Mouse (Mus musculus) stomach, embryonic 14.5 days (tissue): ENCODE results near the gene Tstd2. TPM values are rescaled to one million over a fixed set of nuclear protein-coding genes. Genes with fewer than 3 reads are reported as not detected.

Experiments
- ATAC-seq: fragments of 200-750 bp; cut with Nextera tagmentation; 2 replicates; pipeline ENCODE4 v1.8.0; 2017; ENCODE audit warnings: low read depth, moderate TSS enrichment; ENCODE audit not compliant: insufficient number of reproducible peaks, insufficient read depth, low FRiP score
- H3K27ac ChIP-seq: fragments of 300-500 bp; sonication (generic); 2 replicates; pipeline ENCODE4 v1.5.1; 2014; ENCODE audit warnings: mild to moderate bottlenecking, low read length, moderate library complexity, mixed read lengths
- H3K27me3 ChIP-seq: fragments of 300-500 bp; sonication (generic); 2 replicates; pipeline ENCODE4 v1.6.1; 2014; ENCODE audit warnings: low read length, control low read depth, mixed read lengths; ENCODE audit not compliant: control insufficient read depth, insufficient read depth
- H3K36me3 ChIP-seq: fragments of 300-500 bp; sonication (generic); 2 replicates; pipeline ENCODE4 v1.6.1; 2014; ENCODE audit warnings: mild to moderate bottlenecking, control low read depth, low read length, moderate library complexity, mixed read lengths; ENCODE audit not compliant: control insufficient read depth, insufficient read depth
- H3K4me1 ChIP-seq: fragments of 300-500 bp; sonication (generic); 2 replicates; pipeline ENCODE4 v1.6.1; 2014; ENCODE audit warnings: low read length, control low read depth, mixed read lengths; ENCODE audit not compliant: control insufficient read depth, insufficient read depth
- H3K4me2 ChIP-seq: fragments of 300-500 bp; sonication (generic); replicated peaks from 2 replicates; pipeline ENCODE4 v1.6.1; 2014; ENCODE audit warnings: low read depth, low read length, control low read depth
- H3K4me3 ChIP-seq: fragments of 300-500 bp; sonication (generic); 2 replicates; pipeline ENCODE4 v1.5.1; 2014; ENCODE audit warnings: low read depth, low read length, control low read depth
- H3K9ac ChIP-seq: fragments of 300-500 bp; sonication (generic); replicated peaks from 2 replicates; pipeline ENCODE4 v1.6.1; 2014; ENCODE audit warnings: low read depth, mild to moderate bottlenecking, control low read depth, low read length, moderate library complexity, mixed read lengths
- H3K9me3 ChIP-seq: fragments of 300-500 bp; sonication (generic); 2 replicates; pipeline ENCODE4 v1.6.1; 2016; ENCODE audit warnings: low read depth, low read length, control low read depth; ENCODE audit not compliant: control insufficient read depth
- WGBS: fragments of 180-500 bp; shearing (Covaris S2); extraction: QIAGEN DNeasy Blood & Tissue Kit; methylation state at CpG from one replicate; pipeline ENCODE4 v1.1.7; 2014; 5-methylcytosine and 5-hydroxymethylcytosine counted together
- polyA plus RNA-seq: library from polyadenylated mRNA; unstranded; fragments of >200 nt; fragmentation: Nextera tagmentation; extraction: Ambion mirVana; gene quantifications from 2 replicates; pipeline ENCODE4 v1.2.1, GENCODE M21; 2014

The Tstd2 gene
- polyA plus RNA-seq, 1 experiment from 2014 or later: 33.4 TPM

GRCm38 (mm10) chr4:46096546-46096945 lies 41.9 kb downstream of the Tstd2 start:
- no peak overlapping the region for H3K4me2 ChIP-seq
- WGBS: 89% methylated on average over 7 of the region's 7 CpGs

GRCm38 (mm10) chr4:46095826-46096159 lies 42.7 kb downstream of the Tstd2 start:
- no peak overlapping the region for H3K27ac ChIP-seq
- H3K9ac ChIP-seq: no peak overlapping the region
- no peak overlapping the region for H3K4me2 ChIP-seq
- ATAC-seq: no peak
- no peaks in the 10 kb centered on the region for H3K9me3 ChIP-seq
- no peaks in the 10 kb centered on the region for H3K27me3 ChIP-seq
- no peak overlapping the region for H3K4me3 ChIP-seq
- H3K4me1 ChIP-seq: peaks cover 2% of the 10 kb centered on the region; the same call in 1 of the 2 replicates
- WGBS: 94% methylated on average over 3 of the region's 3 CpGs
- H3K36me3 ChIP-seq: no peaks in the 10 kb centered on the region

More at GRCm38 (mm10) chr4:46096546-46096945, 41.9 kb downstream of the Tstd2 start:
- H3K9ac ChIP-seq: no peak overlapping the region
- ATAC-seq: no peak
- no peak overlapping the region for H3K4me3 ChIP-seq
- no peaks in the 10 kb centered on the region for H3K27me3 ChIP-seq
- H3K27ac ChIP-seq: no peak overlapping the region
- peaks cover 10% of the 10 kb centered on the region; the same call in 1 of the 2 replicates for H3K4me1 ChIP-seq
- no peaks in the 10 kb centered on the region for H3K36me3 ChIP-seq
- H3K9me3 ChIP-seq: no peaks in the 10 kb centered on the region

GRCm38 (mm10) chr4:46094916-46095825 lies 43.3 kb downstream of the Tstd2 start:
- H3K27me3 ChIP-seq: no peaks in the 10 kb centered on the region
- 73% methylated on average over 15 of the region's 15 CpGs for WGBS

GRCm38 (mm10) chr4:46092429-46093076 lies 45.9 kb downstream of the Tstd2 start:
- ATAC-seq: no peak
- WGBS: 82% methylated on average over 5 of the region's 5 CpGs
- Histone ChIP-seq H3K4me3 (no peak overlapping the region), H3K36me3 (no peaks in the 10 kb centered on the region), H3K9ac (no peak overlapping the region), H3K9me3 (no peaks in the 10 kb centered on the region), H3K4me1 (no peaks in the 10 kb centered on the region), H3K4me2 (no peak overlapping the region), H3K27ac (no peak overlapping the region), H3K27me3 (no peaks in the 10 kb centered on the region)

More at GRCm38 (mm10) chr4:46094916-46095825, 43.3 kb downstream of the Tstd2 start:
- H3K4me1 ChIP-seq: no peaks in the 10 kb centered on the region
- H3K9me3 ChIP-seq: no peaks in the 10 kb centered on the region
- H3K9ac ChIP-seq: no peak overlapping the region
- no peak overlapping the region for H3K4me2 ChIP-seq
- H3K4me3 ChIP-seq: no peak overlapping the region
- no peaks in the 10 kb centered on the region for H3K36me3 ChIP-seq
- no peak for ATAC-seq
- no peak overlapping the region for H3K27ac ChIP-seq

GRCm38 (mm10) chr4:46089524-46090125 lies 48.9 kb downstream of the Tstd2 start:
- Histone ChIP-seq H3K4me2 (no peak overlapping the region), H3K27me3 (no peaks in the 10 kb centered on the region), H3K4me3 (no peak overlapping the region), H3K4me1 (no peaks in the 10 kb centered on the region), H3K9me3 (no peaks in the 10 kb centered on the region), H3K9ac (no peak overlapping the region), H3K36me3 (no peaks in the 10 kb centered on the region), H3K27ac (no peak overlapping the region)
- whole genome bisulfite sequencing: 91% methylated on average over 14 of the region's 14 CpGs
- no peak for ATAC-seq

- WGBS: 40% methylated on average over 5 of the region's 5 CpGs
- H3K4me1 ChIP-seq: no peaks in the 10 kb centered on the region
- no peak overlapping the region for H3K4me3 ChIP-seq
- H3K27ac ChIP-seq: no peak overlapping the region
- H3K27me3 ChIP-seq: no peaks in the 10 kb centered on the region
- H3K9me3 ChIP-seq: no peaks in the 10 kb centered on the region
- ATAC-seq: no peak
- H3K4me2 ChIP-seq: no peak overlapping the region
- H3K36me3 ChIP-seq: no peaks in the 10 kb centered on the region
- H3K9ac ChIP-seq: no peak overlapping the region
These were observed 50.6 kb downstream of the Tstd2 start for GRCm38 (mm10) chr4:46087852-46088251.

- Histone ChIP-seq H3K36me3 (no peaks in the 10 kb centered on the region), H3K4me3 (no peak overlapping the region), H3K27ac (no peak overlapping the region), H3K9ac (no peak overlapping the region), H3K9me3 (no peaks in the 10 kb centered on the region), H3K4me2 (no peak overlapping the region), H3K27me3 (no peaks in the 10 kb centered on the region), H3K4me1 (no peaks in the 10 kb centered on the region)
- 69% methylated on average over 7 of the region's 7 CpGs for WGBS
- ATAC-seq: no peak
These were observed 51.1 kb downstream of the Tstd2 start for GRCm38 (mm10) chr4:46087427-46087771.

GRCm38 (mm10) chr4:46086718-46087426 lies 51.6 kb downstream of the Tstd2 start:
- Histone ChIP-seq H3K4me2 (no peak overlapping the region), H3K4me1 (no peaks in the 10 kb centered on the region), H3K27ac (no peak overlapping the region), H3K9ac (no peak overlapping the region), H3K9me3 (no peaks in the 10 kb centered on the region), H3K36me3 (no peaks in the 10 kb centered on the region), H3K27me3 (no peaks in the 10 kb centered on the region), H3K4me3 (no peak overlapping the region)
- WGBS: 76% methylated on average over 18 of the region's 18 CpGs
- ATAC-seq: no peak
